Mouse (Mus musculus) lung, adult 2 months (tissue): ENCODE data around the gene Srpx. TPM values are rescaled to one million over a fixed set of nuclear protein-coding genes. Genes with fewer than 3 reads are reported as not detected.

ENCODE experiments used
- DNase-seq: peaks from one replicate; pipeline ENCODE4 v3.0.0; 2022
- H3K4me1 ChIP-seq: fragments of 200-500 bp; 2 replicates; pipeline ENCODE4 v1.6.1; 2011; ENCODE audit warnings: low read length; ENCODE audit not compliant: control insufficient read depth, insufficient read depth
- H3K4me3 ChIP-seq: fragments of 200-500 bp; replicated peaks from 2 replicates; pipeline ENCODE3; 2011; ENCODE audit warnings: low read depth, mild to moderate bottlenecking, control low read depth, low read length; ENCODE audit errors: extremely low read depth
- CTCF ChIP-seq: fragments of 200-500 bp; IDR thresholded peaks from 2 replicates; pipeline ENCODE4 v1.5.1; 2011; ENCODE audit warnings: mild to moderate bottlenecking, low read length, control low read depth; ENCODE audit not compliant: insufficient read depth
- POLR2A ChIP-seq: fragments of 200-500 bp; IDR thresholded peaks from 2 replicates; pipeline ENCODE4 v1.6.1; 2011; ENCODE audit warnings: low read depth, mild to moderate bottlenecking, control low read depth, low read length, borderline replicate concordance; ENCODE audit errors: extremely low read depth
- WGBS: fragments of 180-500 bp; shearing (Covaris S2); methylation state at CpG from one replicate; pipeline ENCODE4 v1.1.7; 2018; 5-methylcytosine and 5-hydroxymethylcytosine counted together
- polyA plus RNA-seq: library from polyadenylated mRNA; depleted of rRNA; stranded (reverse); fragments of >200 nt; gene quantifications from 2 replicates; pipeline ENCODE4 v1.2.3, GENCODE M21; 2012; rRNA removed

The Srpx gene
- 20.7 and 22.2 TPM in 2 replicates for polyA plus RNA-seq

- no peak for TF ChIP-seq POLR2A
- no peak for TF ChIP-seq CTCF
- no peak for DNase-seq
- Histone ChIP-seq H3K4me1 (no peaks in the 10 kb centered on the region), H3K4me3 (peak within 1 kb of the TSS; percentile 23)
- WGBS, result 34% methylated on average over 19 of the region's 19 CpGs
Observed at GRCm38 (mm10) chrX:10117065-10117719, at the start of gene Srpx. TSS of gene Srpx (minus strand) at chrX:10117709.

GRCm38 (mm10) chrX:10152390-10152789, 34.9 kb upstream of the Srpx start:
- Histone ChIP-seq H3K4me1 (no peaks in the 10 kb centered on the region), H3K4me3 (no peak overlapping the region)
- DNase-seq, result no peak
- no peak for TF ChIP-seq POLR2A
- TF ChIP-seq CTCF, result no peak
- WGBS, result 64% methylated on average over 3 of the region's 3 CpGs

GRCm38 (mm10) chrX:10115780-10116179, 1.7 kb downstream of the Srpx start:
- 46% methylated on average over 3 of the region's 3 CpGs for WGBS
- TF ChIP-seq POLR2A (no peak), CTCF (no peak)

GRCm38 (mm10) chrX:10110736-10111135, 6.8 kb downstream of the Srpx start:
- H3K4me3 ChIP-seq, result no peak overlapping the region
- TF ChIP-seq POLR2A (no peak), CTCF (no peak)
- DNase-seq, result no peak
- no peaks in the 10 kb centered on the region for H3K4me1 ChIP-seq
- WGBS, result 62% methylated on average over 1 of the region's 1 CpGs

More at GRCm38 (mm10) chrX:10115780-10116179, 1.7 kb downstream of the Srpx start:
- DNase-seq, result no peak
- no peak overlapping the region for H3K4me3 ChIP-seq
- no peaks in the 10 kb centered on the region for H3K4me1 ChIP-seq

GRCm38 (mm10) chrX:10108558-10108957, 9.0 kb downstream of the Srpx start:
- H3K4me3 ChIP-seq, result no peak overlapping the region
- no peak for DNase-seq
- no peaks in the 10 kb centered on the region for H3K4me1 ChIP-seq
- 37% methylated on average over 4 of the region's 4 CpGs for WGBS
- TF ChIP-seq CTCF, result no peak
- TF ChIP-seq POLR2A, result no peak

GRCm38 (mm10) chrX:10105475-10105874, 12.0 kb downstream of the Srpx start:
- DNase-seq, result no peak
- no peaks in the 10 kb centered on the region for H3K4me1 ChIP-seq
- TF ChIP-seq POLR2A (no peak), CTCF (no peak)
- 68% methylated on average over 5 of the region's 5 CpGs for WGBS
- no peak overlapping the region for H3K4me3 ChIP-seq

GRCm38 (mm10) chrX:10102739-10103138, 14.8 kb downstream of the Srpx start:
- H3K4me3 ChIP-seq, result no peak overlapping the region
- DNase-seq, result no peak
- 77% methylated on average over 1 of the region's 1 CpGs for WGBS
- no peaks in the 10 kb centered on the region for H3K4me1 ChIP-seq
- TF ChIP-seq POLR2A, result no peak
- TF ChIP-seq CTCF, result no peak

- no peak for DNase-seq
- no peak for TF ChIP-seq CTCF
- no peak for TF ChIP-seq POLR2A
- Histone ChIP-seq H3K4me1 (no peaks in the 10 kb centered on the region), H3K4me3 (no peak overlapping the region)
- 79% methylated on average over 3 of the region's 3 CpGs for WGBS
Observed at GRCm38 (mm10) chrX:10095797-10096196, 21.7 kb downstream of the Srpx start.

- TF ChIP-seq POLR2A (no peak), CTCF (no peak)
- DNase-seq, result no peak
- H3K4me1 ChIP-seq, result no peaks in the 10 kb centered on the region
- WGBS, result 86% methylated on average over 3 of the region's 3 CpGs
- no peak overlapping the region for H3K4me3 ChIP-seq
Observed at GRCm38 (mm10) chrX:10080385-10080784, 37.1 kb downstream of the Srpx start.

GRCm38 (mm10) chrX:10079981-10080380, 37.5 kb downstream of the Srpx start:
- TF ChIP-seq POLR2A (no peak), CTCF (no peak)
- no peak for DNase-seq
- WGBS, result 75% methylated on average over 1 of the region's 1 CpGs
- Histone ChIP-seq H3K4me1 (no peaks in the 10 kb centered on the region), H3K4me3 (no peak overlapping the region)
